Mouse (Mus musculus) kidney, adult 18-20 months (tissue): ENCODE results near the gene Atn1.

Experiments
- DNase-seq: peaks from one replicate; pipeline ENCODE4 v3.0.0; 2021

Atn1 gene

DNA sequence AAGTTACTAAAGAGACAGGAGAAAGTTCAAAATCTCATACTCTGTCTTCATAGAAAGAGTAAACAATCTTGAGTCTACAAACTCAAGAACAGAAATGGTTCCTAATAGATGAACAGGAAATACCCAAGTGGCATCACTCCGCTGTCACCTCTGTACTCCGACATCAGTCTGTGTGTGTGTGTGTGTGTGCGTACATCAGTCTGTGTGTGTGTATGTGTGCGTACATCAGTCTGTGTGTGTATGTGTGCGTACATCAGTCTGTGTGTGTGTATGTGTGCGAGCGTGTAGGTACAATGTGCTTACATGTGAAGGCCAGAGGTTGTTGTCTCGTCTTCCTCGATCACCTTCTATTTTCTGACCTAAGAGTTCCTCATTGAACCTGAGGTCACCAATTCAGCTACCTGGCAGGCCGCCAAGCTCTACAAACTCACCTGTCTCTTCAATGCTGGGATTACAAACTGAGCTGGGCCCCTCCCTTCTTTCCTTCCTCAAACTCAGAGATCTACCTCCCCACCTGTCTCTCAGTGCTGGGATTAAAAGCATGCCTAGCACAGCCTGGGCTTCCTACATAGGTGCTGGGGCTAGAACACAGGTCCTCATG lies 47.9 kb downstream of the Atn1 start:
- DNase-seq = no peak

DNA sequence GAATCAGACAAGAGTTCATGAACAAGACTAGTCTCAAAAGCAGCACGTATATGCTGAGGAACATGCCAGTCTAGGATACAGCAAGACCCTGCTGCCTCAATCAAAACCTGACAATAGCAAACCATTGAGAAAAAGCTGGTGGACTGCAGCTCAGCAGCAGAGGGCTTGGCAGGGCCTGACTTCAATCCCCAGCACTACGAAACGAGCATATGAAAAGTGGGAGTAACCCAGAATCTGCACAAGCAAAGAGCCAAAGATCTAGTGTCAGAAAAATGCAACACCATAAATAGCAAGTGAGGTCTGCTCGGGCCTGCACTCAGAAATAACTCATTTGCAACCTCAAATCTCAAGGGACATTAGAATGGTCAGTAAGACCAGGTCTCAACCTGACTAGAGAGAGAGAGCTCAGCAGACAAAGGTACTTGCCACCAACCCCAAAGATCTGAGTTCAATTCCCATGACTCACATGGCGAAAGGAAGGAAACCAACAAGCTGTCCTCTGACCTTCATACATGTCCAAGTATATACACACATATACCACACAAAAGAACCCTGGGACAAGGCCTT lies 50.2 kb downstream of the Atn1 start:
- DNase-seq = no peak

DNA sequence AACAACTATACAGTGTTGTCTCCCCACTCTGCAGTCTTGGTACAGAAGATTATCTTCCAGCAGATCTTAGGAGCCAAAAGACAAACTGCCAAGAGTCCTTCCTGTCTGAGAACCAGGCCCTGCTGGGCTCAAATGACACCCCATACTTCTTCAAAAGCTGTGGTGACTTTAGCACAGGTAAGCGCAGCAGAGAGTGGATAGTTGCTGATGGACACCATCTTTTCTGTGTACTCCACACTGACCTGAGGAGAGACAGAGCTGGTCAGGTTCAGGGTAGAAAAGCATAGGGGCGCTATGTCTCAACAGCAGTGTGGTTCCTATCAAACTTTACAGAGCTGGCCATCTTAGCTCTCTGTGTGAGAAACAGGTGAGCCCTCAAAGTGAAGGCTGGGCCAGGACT lies 51.9 kb downstream of the Atn1 start:
- no peak for DNase-seq

DNA sequence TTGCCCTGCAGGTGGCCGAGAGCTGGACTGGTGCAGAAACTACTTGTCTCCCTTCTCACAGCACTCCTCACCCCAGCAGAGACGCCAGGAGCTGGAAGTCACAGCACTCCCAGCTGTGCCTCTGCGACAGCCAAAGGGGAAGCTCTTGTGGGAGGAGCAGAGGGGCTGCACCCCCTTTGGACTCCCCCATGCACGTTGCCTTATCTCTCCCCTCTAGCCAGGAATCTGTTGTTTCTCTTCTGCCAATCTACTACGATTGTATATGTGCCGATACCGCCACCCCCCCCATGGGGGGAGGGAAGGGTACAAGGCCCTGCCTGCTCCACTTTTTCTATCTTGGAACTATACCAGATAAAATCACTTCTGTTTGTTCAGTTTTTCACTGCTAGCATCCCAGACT lies 52.5 kb downstream of the Atn1 start:
- DNase-seq = no peak

DNA sequence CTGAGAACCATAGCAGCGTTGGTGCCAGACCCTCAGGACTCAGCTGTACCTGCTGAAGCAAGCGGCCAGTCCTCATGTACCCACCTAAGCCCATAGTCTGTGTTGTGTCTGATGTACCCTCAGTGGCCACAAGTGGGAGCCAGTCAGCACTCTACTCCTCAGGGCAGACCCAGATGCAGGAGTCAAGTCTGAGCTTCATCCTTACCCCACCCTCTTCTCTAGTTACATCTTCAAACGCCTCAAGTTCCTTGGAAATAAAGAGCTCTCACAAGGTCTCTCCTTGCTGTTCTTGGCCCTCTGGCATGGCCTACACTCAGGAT lies 53.6 kb downstream of the Atn1 start:
- peak; percentile 81 for DNase-seq

DNA sequence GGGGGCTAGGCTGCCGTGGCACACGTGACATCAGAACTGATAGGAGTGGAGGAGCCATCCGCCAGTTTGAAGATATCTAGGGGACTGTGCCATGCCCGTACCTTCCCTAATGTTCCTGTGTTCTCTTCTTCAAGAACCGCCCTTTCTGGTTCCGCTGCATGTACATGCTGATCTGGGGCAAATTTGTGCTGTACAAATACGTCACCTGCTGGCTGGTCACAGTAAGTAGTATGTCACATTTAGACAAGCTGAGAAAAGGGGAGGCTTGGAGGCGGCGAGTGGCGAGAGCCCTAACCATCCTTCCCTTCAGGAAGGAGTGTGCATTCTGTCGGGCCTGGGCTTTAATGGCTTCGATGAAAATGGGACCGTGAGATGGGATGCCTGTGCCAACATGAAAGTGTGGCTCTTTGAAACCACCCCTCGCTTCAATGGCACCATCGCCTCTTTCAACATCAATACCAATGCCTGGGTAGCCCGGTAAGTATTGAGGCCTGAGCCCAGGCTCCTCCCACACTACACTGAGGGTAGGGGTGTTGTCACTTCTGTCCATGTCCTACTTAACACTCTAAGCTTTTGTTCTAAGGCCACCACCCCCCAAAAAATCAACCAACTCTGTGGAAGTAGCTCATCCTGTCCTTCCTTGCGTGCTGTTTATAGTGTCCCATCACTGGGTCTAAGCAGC lies 54.1 kb downstream of the Atn1 start:
- DNase-seq = no peak

DNA sequence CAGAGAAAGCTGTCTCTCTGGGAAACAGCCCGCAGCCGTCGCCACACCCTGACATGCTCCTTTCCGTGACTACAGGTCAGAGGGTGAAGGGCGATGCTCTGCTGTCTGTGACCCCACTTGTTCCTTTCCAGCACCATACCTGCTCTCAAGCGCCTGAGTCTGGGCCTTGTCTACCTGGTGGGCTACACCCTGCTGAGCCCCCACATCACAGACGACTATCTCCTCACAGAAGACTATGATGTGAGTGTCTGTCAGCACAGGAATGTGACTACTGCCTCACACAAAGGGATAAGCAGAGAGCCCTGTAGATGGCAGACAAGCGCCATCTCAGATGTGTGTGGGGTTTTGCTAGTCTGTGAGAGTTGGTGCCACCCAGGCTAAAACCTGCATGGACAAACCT lies 55.0 kb downstream of the Atn1 start:
- DNase-seq = peak; percentile 21

DNA sequence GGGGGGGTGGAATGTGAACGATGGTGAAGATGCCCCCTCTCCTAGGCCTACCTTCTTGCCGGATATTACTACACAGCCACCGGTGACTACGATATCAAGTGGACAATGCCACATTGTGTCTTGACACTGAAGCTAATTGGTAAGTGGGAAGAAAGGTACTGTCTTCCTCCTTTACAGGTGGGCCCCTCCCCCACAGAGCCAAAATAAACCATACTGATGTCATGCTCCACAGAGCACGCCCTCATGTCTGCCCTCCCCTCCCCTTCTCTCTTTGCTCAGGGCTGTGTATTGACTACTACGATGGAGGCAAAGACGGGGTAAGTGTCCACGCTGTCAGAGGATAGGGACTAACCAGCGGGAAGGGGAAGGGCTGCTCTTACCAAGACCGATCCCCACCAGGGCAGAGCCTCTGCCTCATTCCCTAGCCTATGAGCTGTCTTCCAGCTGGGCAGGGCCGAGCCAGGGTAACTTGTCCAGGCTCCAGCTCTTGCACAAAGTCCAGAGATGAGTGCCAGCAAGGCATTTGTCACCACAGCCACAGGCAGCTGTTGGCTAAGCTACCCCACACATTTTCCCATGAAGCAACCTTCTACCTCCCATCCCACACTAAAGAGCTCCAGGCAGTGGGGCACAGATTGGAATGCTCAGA lies 56.2 kb downstream of the Atn1 start:
- peak; percentile 66 for DNase-seq

DNA sequence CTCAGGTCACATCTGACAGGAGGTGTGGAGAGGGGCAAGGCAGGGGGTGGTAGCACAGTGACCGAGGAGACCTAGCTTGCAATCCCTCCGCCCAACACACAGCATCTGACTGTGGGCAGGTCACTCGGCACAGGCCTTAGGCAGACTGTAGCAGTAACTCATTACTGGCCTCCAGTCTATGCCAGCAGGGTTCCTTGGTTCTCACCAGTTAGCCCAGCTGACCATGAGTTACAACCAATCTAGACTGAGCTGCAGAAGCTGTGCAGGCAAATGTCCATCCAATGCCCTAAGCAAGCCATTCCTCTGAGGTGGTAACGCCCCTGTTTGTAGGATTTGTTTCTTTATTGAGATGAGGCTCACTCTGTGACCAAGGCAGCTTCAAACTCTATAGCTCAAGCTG lies 57.0 kb downstream of the Atn1 start:
- DNase-seq = no peak

DNA sequence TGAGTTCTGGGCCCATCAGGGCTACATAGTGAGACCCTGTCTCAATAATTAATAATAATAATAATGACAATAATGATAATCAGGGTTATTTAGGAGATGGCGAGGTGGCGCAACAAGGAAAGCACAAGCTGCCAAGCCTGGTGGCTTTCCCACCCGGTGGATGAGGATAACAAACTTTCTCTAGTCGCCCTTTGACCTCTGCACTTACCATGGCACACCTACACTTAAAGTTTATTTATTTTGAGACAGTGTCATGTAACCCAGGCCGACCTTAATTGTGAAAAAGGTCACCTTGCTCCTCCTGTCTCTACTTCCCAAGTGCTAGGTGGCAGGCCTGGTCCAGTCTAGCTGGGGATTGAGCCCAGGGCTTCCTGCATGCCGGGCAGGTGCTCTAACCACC lies 57.6 kb downstream of the Atn1 start:
- DNase-seq = no peak

DNA sequence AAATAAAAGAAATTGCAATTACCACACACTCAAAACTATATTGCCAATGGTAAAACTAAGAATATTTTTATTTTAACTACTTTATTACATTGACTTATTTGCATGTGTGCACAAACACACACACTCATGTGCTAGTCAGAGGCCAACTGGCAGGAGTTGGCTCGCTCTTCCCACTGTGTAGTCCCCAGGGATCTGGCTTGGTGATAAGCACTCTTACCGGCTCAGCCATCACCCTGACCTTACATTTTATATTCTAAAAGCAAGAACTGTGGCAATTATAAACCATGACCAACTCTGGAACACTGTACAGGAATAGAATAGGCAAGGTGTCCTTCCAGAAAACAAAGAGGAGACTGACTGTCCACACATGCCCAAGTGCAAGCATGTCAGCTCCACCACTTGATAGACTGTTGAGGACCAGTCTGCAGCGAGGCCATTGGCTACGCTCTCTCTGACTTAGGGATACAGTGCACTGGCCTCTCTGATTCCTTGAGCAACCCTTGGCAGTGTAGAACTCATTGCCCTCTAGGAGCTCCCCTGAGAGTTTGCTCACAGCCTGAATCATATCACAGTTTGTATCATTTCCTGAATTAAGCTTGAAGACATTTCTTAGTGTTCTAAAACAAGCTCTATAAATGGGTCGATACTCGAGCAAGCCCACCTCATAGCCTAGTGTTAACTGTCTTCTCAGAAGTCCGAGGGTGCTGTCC lies 59.7 kb downstream of the Atn1 start:
- DNase-seq = no peak

DNA sequence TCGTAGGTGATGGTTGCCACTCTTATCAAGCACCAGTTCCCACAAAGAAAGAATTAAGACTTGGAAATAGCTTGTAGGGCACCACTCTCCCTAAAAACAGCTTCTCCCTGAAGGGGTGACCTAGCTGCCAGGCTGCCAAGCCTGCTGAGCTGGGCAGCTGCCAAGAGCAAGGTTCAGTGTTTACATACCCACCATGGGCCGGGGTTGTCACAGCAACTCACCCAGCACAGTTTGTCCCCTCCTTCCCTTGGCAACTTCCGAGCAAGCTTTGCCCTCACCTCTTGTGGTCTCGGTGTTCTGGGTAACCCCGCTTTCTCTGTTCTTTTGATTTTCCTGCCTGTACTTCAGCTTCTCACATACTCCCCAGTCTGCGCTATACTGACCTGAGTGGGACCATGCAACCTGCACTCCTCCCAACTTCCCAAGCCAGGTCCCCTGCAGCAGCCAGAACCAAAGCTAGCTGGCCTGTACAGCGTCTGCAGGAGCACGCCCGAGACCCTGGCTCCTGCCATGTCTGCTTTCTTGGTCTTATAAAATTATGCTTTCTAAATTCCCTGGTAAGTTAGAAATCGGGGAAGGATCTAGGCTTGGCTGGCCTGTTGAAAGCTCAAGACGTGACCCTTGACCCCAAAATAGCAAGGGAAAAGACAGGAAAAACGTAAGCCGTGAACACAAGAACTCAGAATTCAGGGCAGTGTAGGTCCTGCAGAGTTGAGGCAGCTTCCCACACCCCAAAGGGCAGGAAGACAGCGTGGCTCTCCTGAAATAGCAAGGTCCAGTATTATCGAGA lies 62.0 kb downstream of the Atn1 start:
- peak; percentile 90 for DNase-seq

DNA sequence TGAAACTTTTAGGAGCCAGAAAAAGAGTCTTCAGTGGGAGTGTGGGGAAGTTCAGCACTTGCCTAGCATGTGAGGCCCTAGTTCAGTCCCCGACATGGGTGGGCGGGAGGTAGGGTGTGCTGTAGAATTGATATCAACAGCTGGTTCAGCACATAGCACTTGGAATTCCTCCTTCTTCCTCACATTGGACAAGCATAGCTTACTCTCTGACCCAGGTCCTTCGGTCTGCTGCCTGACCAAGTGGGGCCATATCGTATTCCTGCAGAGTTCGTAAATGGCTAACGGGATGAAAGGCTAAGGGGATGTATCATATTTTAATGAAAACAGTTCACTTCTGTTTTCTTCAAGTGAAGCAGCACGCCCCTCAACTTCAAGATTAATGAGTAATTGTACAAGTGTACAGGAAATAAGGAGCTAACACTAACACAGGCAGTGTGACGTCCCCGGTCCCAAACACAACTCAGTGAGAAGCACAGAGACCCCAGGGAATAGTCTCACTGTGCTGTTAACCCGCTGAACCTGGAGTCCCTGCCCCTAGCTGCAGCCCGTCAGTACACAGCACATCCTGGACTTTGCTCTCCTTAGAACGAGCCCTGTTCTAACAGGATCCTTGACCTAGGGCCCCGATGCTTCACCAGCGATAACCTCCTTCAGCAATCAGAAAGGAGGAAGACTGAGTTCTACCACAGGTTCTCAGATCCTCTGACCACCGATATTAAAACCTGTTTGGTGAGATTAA lies 62.9 kb downstream of the Atn1 start:
- no peak for DNase-seq
